Mouse (Mus musculus) urinary bladder, adult 2 months (tissue): ENCODE measurements around the gene Aimp2. TPM values are rescaled to one million over a fixed set of nuclear protein-coding genes. Genes with fewer than 3 reads are reported as not detected.

Experiments
- DNase-seq: peaks from one replicate; pipeline ENCODE4 v3.0.0; 2022; ENCODE audit warnings: low spot score
- polyA plus RNA-seq: library from polyadenylated mRNA; depleted of rRNA; stranded (reverse); fragments of >200 nt; gene quantifications from 2 replicates; pipeline ENCODE4 v1.2.3, GENCODE M21; 2012; rRNA removed

Gene Aimp2
- polyA plus RNA-seq = 46.7 and 53.3 TPM in 2 replicates

DNA sequence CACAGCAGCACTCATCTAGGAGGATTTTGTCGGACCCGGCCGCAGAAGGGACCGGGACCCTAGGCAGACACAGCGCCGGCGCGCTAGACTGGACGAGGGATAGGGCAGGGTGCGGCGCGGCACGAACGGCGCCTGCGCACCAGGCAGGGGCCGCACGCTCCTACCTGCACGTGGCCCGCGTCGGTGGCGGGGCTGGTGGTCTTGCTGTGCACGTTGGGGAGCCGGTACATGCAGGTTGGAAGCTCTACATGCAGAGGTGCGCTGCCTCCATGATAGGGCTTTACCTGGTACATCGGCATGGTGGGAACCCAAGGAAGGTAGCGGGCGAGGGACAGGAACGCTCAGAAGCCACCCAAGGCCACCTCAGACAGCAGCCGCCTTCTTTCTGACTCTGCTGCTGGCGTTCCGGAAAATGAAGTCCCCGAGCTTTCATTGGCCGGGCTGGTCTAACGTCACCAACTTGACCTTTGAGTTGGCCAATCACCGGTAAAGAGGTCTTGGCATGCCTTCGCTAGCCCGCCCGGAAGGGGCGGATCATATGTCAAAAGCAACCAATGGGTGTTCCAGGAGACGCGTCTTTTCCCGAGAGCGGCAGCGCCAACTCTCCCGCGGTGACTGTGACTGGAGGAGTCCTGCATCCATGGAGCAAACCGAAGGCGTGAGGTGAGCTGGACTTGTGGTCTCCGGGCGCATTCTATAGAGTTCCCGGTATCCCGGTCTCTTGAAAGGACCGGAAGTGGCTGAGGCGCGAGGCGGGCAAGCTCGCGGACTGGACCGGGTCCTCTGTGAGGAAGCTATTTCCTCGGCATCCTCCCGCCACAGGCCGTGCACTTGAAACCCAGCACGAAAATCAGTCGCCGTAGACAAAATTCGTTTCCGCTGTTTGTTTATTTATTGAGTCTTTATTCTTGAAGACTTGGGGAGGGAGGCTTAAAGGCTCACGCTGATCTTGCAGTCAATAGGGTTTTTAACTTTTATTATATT, at the start of gene Aimp2, which contains the start of gene Pms2:
Gene Aimp2 (minus strand): TSS at position 431 of the 984 bp plus-strand sequence.
Gene Pms2 (plus strand): TSS at position 548 of the 984 bp plus-strand sequence.
- DNase-seq = peak; percentile 77

DNA sequence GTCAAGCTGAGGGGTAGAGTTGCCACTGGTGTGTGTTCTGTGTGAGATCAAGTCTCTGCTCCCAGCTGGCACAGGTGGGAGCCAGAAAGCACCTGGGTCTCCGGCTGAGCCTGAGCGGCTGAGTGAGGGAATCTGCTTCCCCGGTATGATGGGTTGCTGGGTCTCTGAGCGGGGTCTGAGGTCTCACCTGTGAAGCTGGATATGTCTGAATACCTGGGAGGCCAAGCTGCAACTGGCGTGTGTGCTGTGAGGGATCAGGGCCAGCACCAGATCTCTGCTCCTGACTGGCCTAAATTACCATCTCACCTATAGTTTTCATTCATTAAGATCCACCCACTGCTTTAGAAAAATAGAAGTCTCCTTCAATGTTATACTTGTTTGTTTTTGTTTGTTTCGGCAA, 47.5 kb upstream of the Aimp2 start:
- DNase-seq = no peak

DNA sequence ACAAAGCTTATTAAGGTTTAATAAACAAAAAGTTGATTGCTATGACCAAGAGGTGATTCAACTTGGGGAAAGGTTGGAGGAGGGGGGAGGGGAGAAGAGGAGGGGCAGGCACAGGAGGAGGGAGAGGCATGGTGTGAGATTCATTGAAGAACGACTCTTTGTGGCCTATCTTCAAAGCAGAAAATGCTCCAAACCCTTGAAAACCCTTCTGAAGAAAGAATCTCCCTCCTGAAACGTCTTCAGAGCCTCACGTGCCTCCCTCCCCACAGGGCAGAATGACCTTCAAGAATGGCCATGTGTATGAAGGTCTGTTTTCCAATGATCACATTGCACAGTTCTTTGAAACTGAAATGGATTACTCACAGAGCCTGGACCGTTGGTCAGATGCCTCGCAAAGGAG, 40.4 kb upstream of the Aimp2 start:
- no peak for DNase-seq

DNA sequence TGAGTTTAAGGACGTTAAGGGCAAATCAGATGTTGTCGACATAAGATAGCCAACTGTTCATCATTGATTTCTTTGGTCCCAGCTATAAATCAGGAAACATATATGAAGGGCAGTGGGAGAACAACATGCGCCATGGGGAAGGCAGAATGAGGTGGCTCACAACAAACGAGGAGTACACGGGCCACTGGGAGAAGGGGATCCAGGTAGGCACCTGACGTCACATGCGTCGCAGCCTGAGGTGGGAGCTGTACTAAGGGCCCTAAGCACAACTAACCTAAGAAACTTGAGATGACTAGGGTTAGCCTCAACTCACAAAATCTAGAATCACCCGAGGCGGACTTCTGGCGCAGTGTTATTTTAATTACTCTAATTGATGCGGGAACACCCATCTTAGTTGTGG, 38.7 kb upstream of the Aimp2 start:
- DNase-seq = no peak

DNA sequence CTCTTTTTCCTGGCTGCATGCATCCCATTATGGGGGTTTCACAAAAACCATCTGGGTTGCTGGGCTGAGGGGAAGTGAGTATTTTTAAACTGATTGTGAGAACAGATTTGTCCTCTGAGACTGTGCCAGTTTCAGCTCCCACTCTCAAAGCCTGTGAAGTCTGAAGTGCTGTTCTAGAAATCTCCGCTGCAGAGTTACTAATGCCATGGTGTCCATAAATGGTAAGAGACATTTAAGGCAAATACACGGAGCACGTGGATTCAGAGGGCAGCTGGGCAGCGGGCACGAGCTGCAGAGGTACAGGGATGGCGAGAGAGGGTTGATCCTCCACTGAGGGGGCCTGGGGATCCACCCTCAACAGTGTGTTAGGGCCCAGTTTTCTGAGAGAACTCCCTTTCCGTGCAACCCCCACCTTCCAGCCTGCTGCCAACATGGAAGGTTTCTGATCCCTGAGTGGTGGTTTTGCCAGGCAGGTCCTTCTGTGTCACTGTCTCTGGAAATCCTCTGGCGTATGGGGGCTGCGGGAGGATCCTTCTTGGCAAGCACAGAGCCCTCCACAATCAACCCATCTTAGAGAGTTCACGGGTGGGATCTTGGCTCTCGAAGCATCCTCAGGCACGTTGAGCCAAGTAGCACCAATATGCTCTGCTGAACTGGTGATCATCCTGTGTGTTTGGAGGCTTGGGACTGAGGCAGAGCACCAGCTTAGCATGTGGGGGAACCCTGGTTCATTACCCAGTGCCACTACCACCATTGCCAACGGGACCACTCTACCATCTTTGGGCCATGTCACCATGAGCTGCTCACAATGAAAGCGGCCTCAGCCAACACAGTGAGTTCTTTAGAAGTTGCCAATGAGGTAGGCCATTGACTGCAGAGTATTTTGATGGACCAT, 33.8 kb upstream of the Aimp2 start:
- no peak for DNase-seq

DNA sequence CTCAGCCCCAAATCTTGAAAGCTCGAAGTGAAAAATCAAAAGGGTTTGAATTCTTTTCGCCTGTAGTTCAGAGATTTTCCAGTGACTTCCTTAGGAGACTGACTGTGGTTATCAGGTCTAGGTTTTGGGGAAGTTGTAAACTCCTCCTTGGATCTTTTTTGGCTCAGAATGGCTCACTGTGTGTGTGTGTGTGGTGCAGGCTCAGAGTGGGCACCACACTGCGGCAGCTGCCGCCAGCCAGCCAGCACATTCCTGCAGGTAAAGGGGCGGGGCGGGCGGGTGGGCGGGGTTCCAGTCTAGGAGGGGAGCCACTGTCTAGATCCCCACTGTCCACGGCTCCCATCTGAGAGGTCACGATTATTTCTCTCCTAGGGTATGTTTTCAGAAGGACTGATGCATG, 31.9 kb upstream of the Aimp2 start:
- no peak for DNase-seq

GRCm38 (mm10) chr5:143936156-143936555, 26.5 kb upstream of the Aimp2 start:
- no peak for DNase-seq

DNA sequence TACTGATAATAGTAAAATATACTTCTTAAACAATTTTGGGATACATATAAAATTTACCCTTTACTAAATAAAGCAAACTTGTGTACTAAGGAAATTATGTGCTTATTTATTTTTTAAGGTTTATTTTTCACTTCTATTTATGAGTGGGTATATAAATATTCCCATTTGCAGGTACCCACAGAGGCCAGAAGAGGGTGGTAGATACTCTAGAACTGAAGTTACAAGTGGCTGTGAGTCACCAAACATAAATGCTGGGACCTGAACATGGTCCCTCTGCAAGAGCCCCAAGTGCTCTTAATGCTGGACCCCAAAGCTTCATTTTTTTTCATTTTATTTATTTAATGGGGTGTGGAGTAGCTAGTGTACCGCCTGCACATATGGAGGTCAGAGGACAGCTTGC, 24.2 kb upstream of the Aimp2 start:
- DNase-seq = no peak

DNA sequence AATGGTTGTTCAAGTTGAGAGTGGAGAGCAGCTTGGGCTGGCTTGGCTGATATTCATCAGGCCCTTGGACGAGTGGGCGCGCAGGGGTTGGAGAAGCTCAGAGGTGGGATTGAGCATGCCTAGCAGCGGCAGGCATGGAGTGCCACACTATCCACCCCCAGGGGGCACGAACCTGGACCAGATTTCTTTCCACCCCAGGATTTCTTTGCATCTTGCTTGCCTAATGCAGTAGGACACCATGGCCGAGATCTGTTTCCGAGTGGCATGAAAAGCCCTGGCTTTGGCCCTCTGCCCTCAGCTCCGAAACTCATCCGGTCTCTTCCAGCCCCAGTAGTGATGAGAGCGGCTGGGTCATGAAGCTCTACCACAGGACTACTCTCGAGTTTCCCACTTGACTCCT, 23.8 kb upstream of the Aimp2 start:
- no peak for DNase-seq

DNA sequence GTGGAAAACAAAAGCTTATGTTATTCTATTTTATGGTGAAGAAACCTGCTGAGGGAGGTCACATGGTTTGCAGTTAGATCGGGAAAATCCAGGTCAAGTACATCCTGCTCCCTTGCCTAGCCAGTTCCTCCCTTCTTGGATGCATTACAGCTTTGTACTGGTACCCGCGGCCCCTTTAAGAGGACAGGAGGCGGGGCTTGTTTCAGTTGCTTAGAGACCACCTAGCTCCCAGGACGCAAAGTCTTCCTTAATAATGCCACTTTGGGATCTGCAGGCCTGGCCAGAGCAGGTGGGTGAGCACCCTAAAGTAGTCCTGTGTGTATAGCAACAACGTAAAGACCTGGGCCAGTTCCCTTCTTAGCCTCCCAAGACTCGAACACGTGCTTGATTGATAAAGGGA, 23.2 kb upstream of the Aimp2 start, which contains the start of gene Rsph10b:
Gene Rsph10b (plus strand): TSS at position 205 of the 400 bp plus-strand sequence.
- DNase-seq = no peak

DNA sequence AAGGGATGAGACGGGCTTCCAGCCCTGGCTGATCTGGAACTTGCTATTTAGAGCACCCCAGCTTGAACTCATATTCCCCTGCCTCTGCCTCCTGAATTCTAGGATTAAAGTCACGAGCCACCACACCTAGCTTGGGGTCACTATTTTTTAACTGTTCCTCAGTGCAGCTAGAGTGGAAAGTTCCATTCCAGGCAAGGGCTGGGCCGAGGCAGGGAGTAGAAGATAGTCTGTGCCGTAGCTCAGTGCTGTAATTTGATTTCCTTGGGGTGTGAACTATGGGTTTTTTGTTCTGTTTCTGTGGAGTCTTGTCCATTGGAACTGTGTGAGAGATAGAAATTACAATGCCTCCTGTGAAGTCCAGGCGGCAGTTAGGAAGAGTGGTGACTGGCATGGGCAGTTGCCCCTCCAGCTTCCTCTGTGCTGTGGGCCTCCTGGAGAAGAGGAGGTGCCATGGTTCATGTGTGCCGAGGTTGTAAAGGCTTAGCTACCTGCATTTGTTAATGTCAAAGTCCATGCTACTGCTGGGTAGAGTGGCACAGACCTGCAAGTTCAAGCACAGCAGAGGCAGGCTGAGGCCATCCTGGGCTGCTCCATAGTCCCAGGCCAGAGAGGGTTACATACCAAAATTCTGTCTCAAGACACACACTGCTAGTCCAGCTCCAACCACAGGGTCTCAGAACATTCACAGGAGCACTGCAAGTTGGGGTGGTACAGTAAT, 22.4 kb upstream of the Aimp2 start:
- no peak for DNase-seq

DNA sequence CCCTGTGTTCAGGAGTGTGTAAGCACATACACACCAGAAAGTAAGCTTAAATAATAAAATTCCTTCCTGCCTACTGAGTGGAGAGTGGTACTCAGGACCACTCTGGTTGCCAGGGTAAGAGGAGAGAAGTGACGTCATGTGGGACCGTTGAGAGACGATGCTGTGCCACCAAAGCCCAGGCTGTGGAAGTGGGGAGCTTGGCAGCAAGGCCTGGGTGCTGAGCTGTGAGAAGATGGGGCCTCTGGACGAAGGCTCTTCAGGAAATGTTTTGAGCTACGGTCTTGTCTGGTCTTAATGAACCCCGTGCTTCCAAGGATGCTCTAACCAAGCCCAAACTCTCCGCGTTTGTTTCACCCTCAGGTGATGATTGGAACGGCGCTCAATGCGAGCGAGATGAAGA, 21.0 kb upstream of the Aimp2 start:
- DNase-seq = no peak

- DNase-seq = no peak
Measured at GRCm38 (mm10) chr5:143929291-143929690, 19.6 kb upstream of the Aimp2 start.

- no peak for DNase-seq
Measured at GRCm38 (mm10) chr5:143927875-143928274, 18.2 kb upstream of the Aimp2 start, which contains the start of gene Gm42421. Gm42421 (plus strand) TSS chr5:143928175.

DNA sequence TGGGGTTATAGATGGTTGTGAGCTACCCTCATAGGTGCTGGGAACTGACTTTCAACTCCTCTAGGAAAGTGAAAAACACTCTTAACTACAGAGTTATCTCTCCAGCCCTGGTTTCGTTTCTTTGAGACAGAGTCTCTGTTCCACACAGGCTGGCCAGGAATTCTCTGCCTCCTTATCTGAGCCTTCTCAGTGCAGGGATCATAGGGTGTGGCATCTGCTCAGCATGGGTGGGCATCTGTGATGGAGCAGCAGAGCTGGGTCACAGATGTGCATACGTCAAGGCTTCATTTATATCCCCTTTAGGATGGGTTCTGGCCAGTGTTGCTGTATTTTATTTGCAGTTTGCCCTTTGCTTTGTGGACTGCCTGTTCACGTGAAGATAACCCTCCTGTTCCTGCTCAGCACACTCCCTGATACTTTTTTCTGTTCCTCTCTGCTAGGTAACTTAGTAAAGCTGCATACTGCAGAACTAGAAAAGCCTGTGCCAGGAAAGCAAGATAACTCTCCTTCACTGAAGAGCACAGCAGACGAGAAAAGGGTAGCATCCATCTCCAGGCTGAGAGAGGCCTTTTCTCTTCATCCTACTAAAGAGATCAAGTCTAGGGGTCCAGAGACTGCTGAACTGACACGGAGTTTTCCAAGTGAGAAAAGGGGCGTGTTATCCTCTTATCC, 15.3 kb upstream of the Aimp2 start:
- DNase-seq = no peak

DNA sequence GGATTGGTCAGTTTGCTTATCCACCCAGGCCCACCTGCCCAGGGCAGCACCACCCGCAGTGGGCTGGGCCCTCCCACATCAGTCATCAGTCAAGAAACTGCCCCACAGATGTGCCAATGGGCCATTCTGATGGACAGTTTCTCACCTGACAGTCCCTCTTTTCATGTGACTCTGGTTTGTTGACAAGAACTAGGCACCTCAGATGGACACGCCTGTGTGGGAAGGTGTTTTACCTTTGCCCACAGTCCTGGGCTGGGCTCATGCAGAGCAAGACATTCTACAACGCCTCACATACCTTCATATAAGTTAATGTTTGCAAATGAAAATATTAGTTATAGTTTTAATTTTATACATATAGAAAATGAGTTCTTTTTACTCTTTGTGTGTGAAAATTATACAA, 8.5 kb upstream of the Aimp2 start:
- DNase-seq = no peak

- DNase-seq = no peak
Measured at GRCm38 (mm10) chr5:143917418-143917817, 7.8 kb upstream of the Aimp2 start.

DNA sequence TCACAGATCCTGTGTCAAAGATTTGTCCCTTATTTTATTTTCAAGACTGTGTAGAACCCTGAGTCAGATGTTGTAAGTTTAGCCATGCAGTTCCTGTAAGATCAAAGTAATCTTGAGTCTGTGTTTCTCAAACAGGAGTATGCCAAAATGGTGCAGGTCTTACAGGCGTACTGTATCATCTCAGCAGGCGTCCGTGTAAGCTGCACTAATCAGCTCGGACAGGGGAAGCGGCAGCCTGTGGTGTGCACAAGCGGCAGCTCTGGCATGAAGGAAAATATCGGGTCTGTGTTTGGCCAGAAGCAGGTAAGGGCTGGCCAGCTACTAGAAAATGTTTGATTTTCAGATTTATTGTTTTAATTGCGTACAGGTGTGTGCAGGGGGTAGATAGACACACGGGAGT, 6.6 kb upstream of the Aimp2 start:
- no peak for DNase-seq

- no peak for DNase-seq
Measured at GRCm38 (mm10) chr5:143908926-143909325, 721 bp downstream of the Aimp2 start.

GRCm38 (mm10) chr5:143906429-143906828, 3.2 kb downstream of the Aimp2 start:
- no peak for DNase-seq

DNA sequence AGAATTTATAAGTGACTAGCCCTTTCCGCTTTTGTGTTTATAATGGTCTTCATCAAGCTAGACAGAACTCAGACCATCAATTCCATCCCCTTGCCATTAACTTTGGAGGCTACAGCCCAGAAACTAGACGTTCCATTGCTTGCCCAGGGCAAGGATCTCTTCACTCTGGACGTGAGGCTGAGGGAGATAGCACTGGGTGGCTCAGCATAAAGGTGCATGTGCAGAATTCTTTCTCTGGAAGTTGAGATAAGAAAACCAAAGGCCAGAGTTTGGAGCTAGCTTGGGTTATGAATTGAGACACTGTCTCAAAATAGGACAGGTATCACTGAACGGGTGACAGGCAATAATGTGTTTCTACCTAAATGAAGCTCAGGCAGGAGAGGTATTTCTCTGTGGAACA, 5.8 kb downstream of the Aimp2 start:
- DNase-seq = no peak
